Mouse (Mus musculus) embryonic facial prominence, embryonic 14.5 days (tissue): ENCODE data around the gene C4bp. TPM values are rescaled to one million over a fixed set of nuclear protein-coding genes. Genes with fewer than 3 reads are reported as not detected.

ENCODE experiments used
- ATAC-seq: fragments of 200-750 bp; cut with Nextera tagmentation; 2 replicates; pipeline ENCODE4 v1.8.0; 2017; ENCODE audit warnings: low read depth, moderate number of reproducible peaks, moderate TSS enrichment
- DNase-seq: peaks from one replicate; pipeline ENCODE4 v3.0.0-alpha.2; 2015; ENCODE audit warnings: low spot score
- H3K27ac ChIP-seq: fragments of 300-500 bp; sonication (generic); replicated peaks from 2 replicates; pipeline ENCODE4 v1.5.1; 2014; ENCODE audit warnings: low read depth, mild to moderate bottlenecking, low read length, moderate library complexity
- H3K27me3 ChIP-seq: fragments of 300-500 bp; sonication (generic); replicated peaks from 2 replicates; pipeline ENCODE4 v1.6.1; 2014; ENCODE audit warnings: low read length; ENCODE audit not compliant: control insufficient read depth, insufficient read depth
- H3K36me3 ChIP-seq: fragments of 300-500 bp; sonication (generic); 2 replicates; pipeline ENCODE4 v1.6.1; 2014; ENCODE audit warnings: low read length, mixed read lengths; ENCODE audit not compliant: control insufficient read depth, insufficient read depth
- H3K4me1 ChIP-seq: fragments of 300-500 bp; sonication (generic); 2 replicates; pipeline ENCODE4 v1.6.1; 2014; ENCODE audit warnings: antibody characterized with exemption, low read length; ENCODE audit not compliant: control insufficient read depth, insufficient read depth
- H3K4me2 ChIP-seq: fragments of 300-500 bp; sonication (generic); 2 replicates; pipeline ENCODE4 v1.6.1; 2014; ENCODE audit warnings: low read depth, mild to moderate bottlenecking, low read length, moderate library complexity, mixed read lengths
- H3K4me3 ChIP-seq: fragments of 300-500 bp; sonication (generic); 2 replicates; pipeline ENCODE4 v1.5.1; 2014; ENCODE audit warnings: low read depth, mild to moderate bottlenecking, low read length
- H3K9ac ChIP-seq: fragments of 300-500 bp; sonication (generic); 2 replicates; pipeline ENCODE4 v1.6.1; 2014; ENCODE audit warnings: low read depth, mild to moderate bottlenecking, low read length, moderate library complexity, mixed read lengths
- H3K9me3 ChIP-seq: fragments of 300-500 bp; sonication (generic); 2 replicates; pipeline ENCODE4 v1.6.1; 2016; ENCODE audit warnings: low read length; ENCODE audit not compliant: control insufficient read depth
- WGBS: fragments of 180-500 bp; shearing (Covaris S2); extraction: QIAGEN DNeasy Blood & Tissue Kit; methylation state at CpG from one replicate; pipeline ENCODE4 v1.1.7; 2014; 5-methylcytosine and 5-hydroxymethylcytosine counted together
- polyA plus RNA-seq: library from polyadenylated mRNA; unstranded; fragments of >200 nt; fragmentation: Nextera tagmentation; extraction: Ambion mirVana; gene quantifications from 2 replicates; pipeline ENCODE4 v1.2.1, GENCODE M21; 2014

C4bp gene
- not detected in 2 replicates for polyA plus RNA-seq

DNA sequence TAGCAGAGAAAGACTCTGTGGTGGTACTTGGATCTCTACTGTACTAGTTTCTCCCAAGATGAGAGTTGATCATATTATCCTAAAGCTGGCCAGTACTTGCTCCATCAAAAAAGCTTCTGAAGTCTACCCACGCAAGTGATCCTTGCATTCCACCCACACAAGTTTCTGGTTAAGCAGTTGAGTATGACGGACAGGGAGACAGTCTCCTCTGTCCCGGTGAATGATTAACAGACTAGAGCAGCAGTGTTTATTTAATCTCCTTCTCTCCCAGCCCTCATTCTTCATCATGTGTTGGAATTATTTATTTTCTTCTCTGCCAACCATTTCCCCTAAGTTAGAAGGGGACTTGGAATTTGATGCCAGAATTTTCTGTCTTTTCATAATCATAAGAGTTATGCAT is at the start of gene C4bp:
Gene C4bp, minus strand, starts transcription at position 179 of the 400 bp plus-strand sequence.
- H3K4me2 ChIP-seq, result no peak within 1 kb of the TSS
- DNase-seq (no peak), ATAC-seq (no peak)
- H3K9ac ChIP-seq, result no peak within 1 kb of the TSS
- H3K4me3 ChIP-seq, result no peak within 1 kb of the TSS
- H3K36me3 ChIP-seq, result no peaks in the 10 kb centered on the region
- H3K9me3 ChIP-seq, result no peaks in the 10 kb centered on the region
- H3K27ac ChIP-seq, result no peak within 1 kb of the TSS
- H3K27me3 ChIP-seq, result no peaks in the 10 kb centered on the region
- WGBS, result 49% methylated on average over 3 of the region's 3 CpGs
- no peaks in the 10 kb centered on the region for H3K4me1 ChIP-seq

DNA sequence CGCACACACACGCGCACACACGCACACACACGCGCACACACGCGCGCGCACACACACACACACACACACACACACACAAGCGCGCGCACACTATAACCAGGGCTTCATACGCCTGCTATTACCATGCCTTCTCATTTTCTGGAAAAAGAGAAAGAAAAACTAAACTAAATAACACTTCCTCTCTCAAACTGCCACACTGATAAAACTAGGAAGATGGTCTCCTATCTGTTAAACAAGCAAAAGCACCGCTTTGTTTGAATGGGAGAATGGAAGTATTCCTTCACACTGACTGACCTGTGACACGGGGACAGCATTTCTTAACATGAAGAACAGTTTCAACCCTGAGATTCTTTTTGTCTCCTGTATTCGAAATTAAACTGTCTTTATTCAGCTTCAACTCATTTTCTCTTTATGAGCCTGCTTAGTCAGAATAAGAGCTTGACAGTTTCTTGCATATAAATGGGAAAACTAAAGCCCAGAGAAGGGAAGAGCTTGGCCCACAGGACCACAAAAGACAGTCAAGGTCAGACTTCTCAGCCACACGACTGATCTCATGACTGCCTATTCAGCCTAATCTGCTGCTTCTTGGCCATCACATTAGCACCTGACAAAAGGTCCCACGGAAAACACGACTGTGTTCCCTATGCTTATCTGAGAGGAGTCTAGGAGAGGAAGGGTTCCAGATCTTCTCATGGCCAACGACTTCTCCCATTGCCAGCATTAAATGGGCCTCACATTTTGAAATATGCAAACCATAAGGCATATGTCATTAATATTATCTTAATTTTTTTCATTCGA is 49.0 kb upstream of the C4bp start:
- H3K27ac ChIP-seq, result no peak overlapping the region
- DNase-seq (no peak), ATAC-seq (no peak)
- no peak overlapping the region for H3K4me2 ChIP-seq
- peaks cover 27% of the 10 kb centered on the region; the same call in 1 of the 2 replicates for H3K36me3 ChIP-seq
- no peak overlapping the region for H3K9ac ChIP-seq
- 92% methylated on average over 22 of the region's 22 CpGs for WGBS
- H3K4me1 ChIP-seq, result no peaks in the 10 kb centered on the region
- no peaks in the 10 kb centered on the region for H3K27me3 ChIP-seq
- no peaks in the 10 kb centered on the region for H3K9me3 ChIP-seq
- H3K4me3 ChIP-seq, result no peak overlapping the region

DNA sequence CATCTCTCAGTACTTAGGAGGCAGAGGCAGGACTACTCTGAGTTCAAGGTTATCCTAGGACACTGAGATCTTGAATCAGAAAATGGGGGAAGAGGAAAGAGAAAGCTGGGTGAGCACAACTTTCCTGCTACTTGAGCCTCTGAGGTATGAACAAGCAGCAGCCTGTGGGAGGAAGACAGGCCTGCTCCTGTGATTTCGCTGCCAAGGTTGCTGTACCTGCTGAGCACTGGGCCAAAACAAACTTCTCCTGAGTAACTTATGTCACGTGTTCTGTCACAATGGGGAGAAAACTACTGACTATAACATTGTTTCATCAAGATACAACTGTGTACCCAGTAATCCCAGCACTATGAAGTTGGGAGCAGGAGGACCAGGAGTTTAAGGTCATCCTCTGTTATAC is 42.2 kb upstream of the C4bp start:
- Histone ChIP-seq H3K4me1 (no peaks in the 10 kb centered on the region), H3K4me3 (no peak overlapping the region), H3K9ac (no peak overlapping the region), H3K36me3 (peaks cover 74% of the 10 kb centered on the region), H3K9me3 (no peaks in the 10 kb centered on the region), H3K27ac (no peak overlapping the region), H3K4me2 (no peak overlapping the region), H3K27me3 (no peaks in the 10 kb centered on the region)
- 87% methylated on average over 2 of the region's 2 CpGs for WGBS
- DNase-seq (peak; percentile 5), ATAC-seq (no peak)

DNA sequence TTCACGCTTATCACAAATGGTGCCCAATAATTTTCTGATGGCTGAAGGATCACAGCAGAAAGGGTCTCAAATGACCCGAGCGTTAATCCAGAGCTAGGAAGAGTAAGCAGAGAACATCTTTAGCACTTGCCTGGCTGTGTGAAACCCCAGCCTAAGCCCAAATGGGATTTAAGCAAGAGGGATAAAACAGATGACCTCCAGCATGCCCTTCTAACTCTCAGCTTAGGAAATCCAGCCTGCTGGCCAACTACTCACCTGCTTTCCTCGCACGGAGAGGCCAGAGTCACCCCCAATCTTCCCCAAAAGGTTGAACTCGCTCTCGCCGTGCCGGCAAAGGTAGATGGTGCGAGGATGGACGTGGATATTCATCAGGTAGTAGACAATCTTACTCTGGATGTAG is 40.5 kb upstream of the C4bp start:
- Histone ChIP-seq H3K27me3 (no peaks in the 10 kb centered on the region), H3K36me3 (peaks cover 80% of the 10 kb centered on the region), H3K4me2 (no peak overlapping the region), H3K4me1 (no peaks in the 10 kb centered on the region), H3K9me3 (no peaks in the 10 kb centered on the region), H3K27ac (no peak overlapping the region), H3K9ac (no peak overlapping the region), H3K4me3 (no peak overlapping the region)
- WGBS, result 92% methylated on average over 11 of the region's 11 CpGs
- no peak for ATAC-seq
- DNase-seq, result no peak

DNA sequence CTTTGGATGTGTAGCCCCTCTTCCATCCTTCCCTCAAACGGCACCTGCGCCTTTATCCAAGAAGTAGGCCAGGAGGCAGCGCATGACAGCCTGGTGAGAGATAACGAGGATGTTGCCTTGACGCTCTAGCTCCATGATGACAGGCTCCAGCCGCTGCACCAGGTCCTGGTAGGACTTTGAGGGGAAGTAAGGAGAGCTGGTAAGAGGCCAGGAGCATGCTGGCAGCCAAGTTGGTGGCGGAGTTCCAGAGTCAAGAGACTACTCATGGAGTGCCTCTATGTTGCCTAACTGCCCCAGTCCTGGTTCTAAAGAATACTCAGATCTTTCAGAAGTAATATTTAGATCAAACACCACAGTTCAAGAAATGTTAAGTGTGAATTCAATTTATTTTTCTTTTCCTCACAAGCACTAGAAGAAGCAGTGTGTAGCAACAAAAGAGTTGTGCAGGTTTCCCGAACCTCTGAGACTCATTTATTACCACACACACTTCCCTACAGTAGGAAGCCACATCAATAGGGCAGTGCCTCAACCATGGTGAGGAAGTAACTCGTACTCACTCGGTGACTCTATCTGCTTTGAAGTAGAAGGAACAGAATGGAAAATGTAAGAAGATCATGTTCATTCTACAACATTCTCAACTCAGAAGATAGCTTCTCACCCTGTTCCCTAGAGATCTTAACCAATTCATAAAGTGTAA is 38.7 kb upstream of the C4bp start:
- DNase-seq (no peak), ATAC-seq (no peak)
- Histone ChIP-seq H3K27me3 (no peaks in the 10 kb centered on the region), H3K27ac (no peak overlapping the region), H3K9ac (no peak overlapping the region), H3K36me3 (peaks cover 71% of the 10 kb centered on the region), H3K4me3 (no peak overlapping the region), H3K4me2 (no peak overlapping the region), H3K9me3 (no peaks in the 10 kb centered on the region), H3K4me1 (no peaks in the 10 kb centered on the region)
- WGBS, result 94% methylated on average over 10 of the region's 10 CpGs

DNA sequence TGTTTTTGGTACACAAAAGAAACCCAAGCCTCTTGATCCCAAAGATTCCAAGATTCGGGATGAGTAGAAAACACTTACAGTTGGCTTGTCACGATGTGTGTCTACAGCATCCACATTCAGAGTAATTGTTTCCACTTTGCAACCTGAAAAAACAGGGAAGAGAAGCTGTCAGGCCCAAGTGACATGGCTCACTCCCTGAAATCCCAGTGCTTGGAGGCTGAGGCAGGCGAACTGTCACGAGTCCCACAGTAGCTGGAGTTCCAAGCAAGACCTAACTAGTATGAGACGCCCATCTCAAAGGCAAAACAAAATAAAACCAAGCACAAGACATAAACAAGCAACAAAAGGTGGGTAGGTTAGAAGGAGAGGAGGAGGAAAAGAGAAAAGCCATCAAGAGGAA is 37.2 kb upstream of the C4bp start:
- peaks cover 69% of the 10 kb centered on the region for H3K36me3 ChIP-seq
- ATAC-seq (no peak), DNase-seq (no peak)

DNA sequence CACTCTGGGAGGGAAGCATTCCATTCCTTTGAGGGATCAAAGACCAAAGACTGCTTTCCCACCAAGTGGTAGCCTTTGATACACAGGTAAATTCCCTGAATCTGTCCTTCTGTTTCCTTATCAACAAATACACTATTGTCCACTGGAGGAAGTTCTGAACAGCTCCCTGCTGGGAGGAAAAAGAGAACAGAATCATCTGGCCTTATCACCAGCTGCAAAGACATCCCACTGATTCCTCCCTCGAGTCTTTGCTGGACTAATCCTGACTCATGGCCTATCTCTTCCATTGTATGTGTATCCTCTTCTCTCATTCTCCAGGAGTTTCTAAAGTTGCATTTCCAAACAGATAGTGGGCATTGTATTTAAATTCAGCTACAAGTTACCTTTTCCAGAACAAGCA is 22.5 kb upstream of the C4bp start:
- Histone ChIP-seq H3K27ac (no peak overlapping the region), H3K9ac (no peak overlapping the region), H3K4me1 (no peaks in the 10 kb centered on the region), H3K9me3 (no peaks in the 10 kb centered on the region), H3K4me3 (no peak overlapping the region), H3K27me3 (no peaks in the 10 kb centered on the region), H3K4me2 (no peak overlapping the region), H3K36me3 (no peaks in the 10 kb centered on the region)
- WGBS, result 38% methylated on average over 1 of the region's 1 CpGs
- no peak for DNase-seq
- no peak for ATAC-seq

More for the DNA sequence above, 37.2 kb upstream of the C4bp start:
- no peak overlapping the region for H3K27ac ChIP-seq
- H3K4me2 ChIP-seq, result no peak overlapping the region
- 87% methylated on average over 5 of the region's 5 CpGs for WGBS
- no peaks in the 10 kb centered on the region for H3K9me3 ChIP-seq
- no peaks in the 10 kb centered on the region for H3K4me1 ChIP-seq
- no peak overlapping the region for H3K9ac ChIP-seq
- H3K27me3 ChIP-seq, result no peaks in the 10 kb centered on the region
- no peak overlapping the region for H3K4me3 ChIP-seq

DNA sequence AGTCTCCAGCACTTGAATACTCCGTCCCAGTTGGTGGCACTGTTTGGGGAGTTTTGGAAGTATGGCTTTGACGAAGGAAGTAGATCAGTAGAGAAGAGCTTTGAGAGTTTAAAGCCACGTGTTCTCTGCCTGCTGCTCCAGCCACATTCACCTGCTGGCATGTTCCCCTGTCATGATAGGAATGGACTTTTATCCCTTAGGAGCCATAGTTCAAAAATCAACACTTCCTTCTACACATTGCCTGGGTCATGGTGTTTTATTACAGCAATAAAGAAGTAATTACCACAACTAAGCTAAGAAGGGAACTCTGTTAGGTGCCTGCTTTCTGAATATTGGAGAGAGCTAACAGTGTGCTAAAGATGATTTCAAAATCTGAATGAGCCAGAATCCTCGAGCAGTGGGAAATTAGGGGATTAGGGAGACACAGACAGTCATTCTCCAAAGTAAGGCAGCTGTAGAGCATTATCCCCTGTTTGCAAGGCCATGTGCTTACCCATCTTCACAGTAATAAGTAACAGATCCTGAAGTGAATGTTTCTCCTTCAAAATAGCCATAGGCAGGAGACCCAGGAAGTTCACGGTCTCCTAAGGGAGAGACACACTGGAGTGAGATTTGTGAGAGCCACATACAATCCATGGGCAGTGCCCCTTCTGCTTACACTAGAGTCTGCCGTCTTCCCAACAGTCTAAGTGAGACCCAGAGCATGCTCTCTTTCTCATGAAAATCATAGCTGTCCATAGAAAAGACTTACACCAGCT is 20.4 kb upstream of the C4bp start:
- Histone ChIP-seq H3K27me3 (no peaks in the 10 kb centered on the region), H3K36me3 (no peaks in the 10 kb centered on the region), H3K9me3 (no peaks in the 10 kb centered on the region), H3K4me1 (no peaks in the 10 kb centered on the region), H3K4me3 (no peak overlapping the region), H3K4me2 (no peak overlapping the region), H3K9ac (no peak overlapping the region), H3K27ac (no peak overlapping the region)
- DNase-seq, result no peak
- WGBS, result 66% methylated on average over 6 of the region's 6 CpGs
- no peak for ATAC-seq
